Mouse (Mus musculus): Measurements from ENCODE around the gene Atr. TPM values are rescaled to one million over a fixed set of nuclear protein-coding genes. Genes with fewer than 3 reads are reported as not detected.
"Not testable (repeated sequence)": the region's sequence is repeated elsewhere in the genome, so short reads cannot be mapped to it uniquely, and the experiment has no call there.

Atr gene
- polyA plus RNA-seq, 1 experiment from 2014 or later = 17.3 TPM

- no peaks in the 10 kb centered on the region for H3K36me3 ChIP-seq (ENCODE audit: control insufficient read depth, insufficient read depth, low read length)
- 94% methylated on average over 2 of the region's 2 CpGs for WGBS
Observed at GRCm38 (mm10) chr9:95957611-95958010, 100.2 kb downstream of the Atr start.

DNA sequence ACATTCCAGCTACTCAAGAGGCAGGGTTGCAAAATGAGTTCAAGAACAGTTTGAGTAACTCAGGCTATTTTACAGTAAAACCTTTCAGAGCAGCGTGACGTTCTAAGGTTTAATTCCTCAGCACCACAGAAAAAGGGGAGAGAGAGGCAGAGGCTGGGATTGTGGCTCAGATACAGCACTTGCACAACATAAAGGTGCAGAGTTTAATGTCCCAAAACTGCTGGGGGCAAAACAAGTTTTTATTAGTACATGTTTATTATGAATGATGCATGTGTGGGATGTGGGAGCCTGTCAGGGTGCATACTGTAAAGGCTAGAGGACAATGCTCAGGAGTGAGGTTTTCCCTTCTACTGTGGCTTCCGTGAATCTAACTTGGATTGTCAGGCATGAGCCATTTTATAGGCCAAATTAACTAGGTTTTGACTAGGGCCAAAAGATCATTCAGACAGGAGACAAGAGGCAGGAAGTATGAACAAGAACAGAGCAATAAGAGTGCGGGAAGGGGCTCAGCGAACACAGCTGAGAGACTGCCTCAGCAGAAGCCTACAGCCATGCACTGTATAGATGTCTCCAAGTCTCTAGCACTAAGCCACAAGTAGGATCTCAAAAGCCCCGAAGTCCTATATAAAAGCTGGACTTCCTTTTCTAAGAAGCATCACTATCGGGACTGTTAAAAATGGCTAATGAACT is 100.8 kb downstream of the Atr start:
- WGBS = 96% methylated on average over 7 of the region's 7 CpGs
- ATAC-seq (ENCODE audit: low FRiP score, low TSS enrichment) = no peak
- Histone ChIP-seq H3K27ac (replicated peaks; ENCODE audit: low read depth, low read length) (no peak overlapping the region), H3K27me3 (ENCODE audit: control insufficient read depth, insufficient read depth, low read length) (no peaks in the 10 kb centered on the region), H3K4me2 (ENCODE audit: low read length) (no peak overlapping the region), H3K4me3 (replicated peaks; ENCODE audit: low read depth, low read length) (no peak overlapping the region), H3K36me3 (ENCODE audit: control insufficient read depth, insufficient read depth, low read length) (no peaks in the 10 kb centered on the region), H3K9ac (replicated peaks; ENCODE audit: low read length) (no peak overlapping the region), H3K4me1 (ENCODE audit: control insufficient read depth, insufficient read depth, low read length) (no peaks in the 10 kb centered on the region), H3K9me3 (ENCODE audit: control insufficient read depth, low read length) (no peaks in the 10 kb centered on the region)
- no peak for DNase-seq

More at GRCm38 (mm10) chr9:95957611-95958010, 100.2 kb downstream of the Atr start:
- H3K27me3 ChIP-seq (ENCODE audit: control insufficient read depth, insufficient read depth, low read length) = no peaks in the 10 kb centered on the region
- no peak overlapping the region for H3K27ac ChIP-seq (replicated peaks; ENCODE audit: low read depth, low read length)
- no peak overlapping the region for H3K4me3 ChIP-seq (replicated peaks; ENCODE audit: low read depth, low read length)
- DNase-seq = no peak
- no peak overlapping the region for H3K4me2 ChIP-seq (ENCODE audit: low read length)
- H3K9me3 ChIP-seq (ENCODE audit: control insufficient read depth, low read length) = no peaks in the 10 kb centered on the region
- H3K4me1 ChIP-seq (ENCODE audit: control insufficient read depth, insufficient read depth, low read length) = no peaks in the 10 kb centered on the region
- ATAC-seq (ENCODE audit: low FRiP score, low TSS enrichment) = no peak
- no peak overlapping the region for H3K9ac ChIP-seq (replicated peaks; ENCODE audit: low read length)

- ATAC-seq (ENCODE audit: low FRiP score, low TSS enrichment); H3K36me3 ChIP-seq (ENCODE audit: control insufficient read depth, insufficient read depth, low read length): not testable (repeated sequence)
- WGBS = 95% methylated on average over 2 of the region's 2 CpGs
Observed at GRCm38 (mm10) chr9:95958731-95959105, 101.3 kb downstream of the Atr start.

GRCm38 (mm10) chr9:95959246-95959645 is 101.8 kb downstream of the Atr start:
- no peak for ATAC-seq (ENCODE audit: low FRiP score, low TSS enrichment)
- 89% methylated on average over 6 of the region's 6 CpGs for WGBS

More at GRCm38 (mm10) chr9:95958731-95959105, 101.3 kb downstream of the Atr start:
- not testable (repeated sequence) for H3K4me2 ChIP-seq (ENCODE audit: low read length); H3K4me3 ChIP-seq (replicated peaks; ENCODE audit: low read depth, low read length); H3K27me3 ChIP-seq (ENCODE audit: control insufficient read depth, insufficient read depth, low read length); DNase-seq; H3K27ac ChIP-seq (replicated peaks; ENCODE audit: low read depth, low read length); H3K9ac ChIP-seq (replicated peaks; ENCODE audit: low read length); H3K9me3 ChIP-seq (ENCODE audit: control insufficient read depth, low read length); H3K4me1 ChIP-seq (ENCODE audit: control insufficient read depth, insufficient read depth, low read length)

GRCm38 (mm10) chr9:95959732-95960428 is 102.5 kb downstream of the Atr start:
- DNase-seq (no peak), ATAC-seq (ENCODE audit: low FRiP score, low TSS enrichment) (no peak)
- H3K9ac ChIP-seq (replicated peaks; ENCODE audit: low read length) = no peak overlapping the region
- H3K4me2 ChIP-seq (ENCODE audit: low read length) = no peak overlapping the region
- peaks cover 7% of the 10 kb centered on the region; the same call in 1 of the 2 replicates for H3K36me3 ChIP-seq (ENCODE audit: control insufficient read depth, insufficient read depth, low read length)
- H3K9me3 ChIP-seq (ENCODE audit: control insufficient read depth, low read length) = no peaks in the 10 kb centered on the region
- 95% methylated on average over 3 of the region's 3 CpGs for WGBS
- H3K4me1 ChIP-seq (ENCODE audit: control insufficient read depth, insufficient read depth, low read length) = no peaks in the 10 kb centered on the region
- no peak overlapping the region for H3K4me3 ChIP-seq (replicated peaks; ENCODE audit: low read depth, low read length)
- H3K27ac ChIP-seq (replicated peaks; ENCODE audit: low read depth, low read length) = no peak overlapping the region
- no peaks in the 10 kb centered on the region for H3K27me3 ChIP-seq (ENCODE audit: control insufficient read depth, insufficient read depth, low read length)

More at GRCm38 (mm10) chr9:95959246-95959645, 101.8 kb downstream of the Atr start:
- DNase-seq = no peak
- H3K4me1 ChIP-seq (ENCODE audit: control insufficient read depth, insufficient read depth, low read length) = no peaks in the 10 kb centered on the region
- no peak overlapping the region for H3K27ac ChIP-seq (replicated peaks; ENCODE audit: low read depth, low read length)
- no peak overlapping the region for H3K9ac ChIP-seq (replicated peaks; ENCODE audit: low read length)
- H3K4me2 ChIP-seq (ENCODE audit: low read length) = no peak overlapping the region
- H3K4me3 ChIP-seq (replicated peaks; ENCODE audit: low read depth, low read length) = no peak overlapping the region
- no peaks in the 10 kb centered on the region for H3K9me3 ChIP-seq (ENCODE audit: control insufficient read depth, low read length)
- H3K27me3 ChIP-seq (ENCODE audit: control insufficient read depth, insufficient read depth, low read length) = no peaks in the 10 kb centered on the region
- H3K36me3 ChIP-seq (ENCODE audit: control insufficient read depth, insufficient read depth, low read length) = peaks cover 4% of the 10 kb centered on the region; the same call in 1 of the 2 replicates

GRCm38 (mm10) chr9:95961058-95961457 is 103.7 kb downstream of the Atr start:
- ATAC-seq (ENCODE audit: low FRiP score, low TSS enrichment) = no peak
- no peak overlapping the region for H3K4me2 ChIP-seq (ENCODE audit: low read length)

DNA sequence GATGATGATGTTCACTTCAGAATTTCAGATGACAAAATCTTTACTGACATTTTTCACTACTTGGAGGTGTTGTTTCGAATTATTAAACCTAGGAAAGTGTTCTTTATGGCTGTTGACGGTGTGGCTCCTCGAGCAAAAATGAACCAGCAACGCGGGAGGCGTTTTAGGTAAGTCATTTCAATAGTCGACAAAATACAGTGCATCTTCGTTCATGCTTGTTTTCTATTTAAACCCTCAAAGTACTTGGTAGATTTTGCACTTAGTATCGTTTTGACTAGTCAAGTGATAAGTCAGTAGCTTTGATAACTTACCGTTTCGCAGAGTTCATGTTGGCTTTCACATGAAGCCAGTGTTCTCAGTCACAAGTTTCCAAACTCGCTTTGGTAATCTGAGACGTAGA is 106.6 kb downstream of the Atr start:
- 96% methylated on average over 13 of the region's 13 CpGs for WGBS

More at GRCm38 (mm10) chr9:95961058-95961457, 103.7 kb downstream of the Atr start:
- Histone ChIP-seq H3K27me3 (ENCODE audit: control insufficient read depth, insufficient read depth, low read length) (no peaks in the 10 kb centered on the region), H3K9ac (replicated peaks; ENCODE audit: low read length) (no peak overlapping the region), H3K36me3 (ENCODE audit: control insufficient read depth, insufficient read depth, low read length) (peaks cover 13% of the 10 kb centered on the region), H3K9me3 (ENCODE audit: control insufficient read depth, low read length) (no peaks in the 10 kb centered on the region), H3K4me1 (ENCODE audit: control insufficient read depth, insufficient read depth, low read length) (no peaks in the 10 kb centered on the region), H3K4me3 (replicated peaks; ENCODE audit: low read depth, low read length) (no peak overlapping the region), H3K27ac (replicated peaks; ENCODE audit: low read depth, low read length) (no peak overlapping the region)
- no peak for DNase-seq

DNA sequence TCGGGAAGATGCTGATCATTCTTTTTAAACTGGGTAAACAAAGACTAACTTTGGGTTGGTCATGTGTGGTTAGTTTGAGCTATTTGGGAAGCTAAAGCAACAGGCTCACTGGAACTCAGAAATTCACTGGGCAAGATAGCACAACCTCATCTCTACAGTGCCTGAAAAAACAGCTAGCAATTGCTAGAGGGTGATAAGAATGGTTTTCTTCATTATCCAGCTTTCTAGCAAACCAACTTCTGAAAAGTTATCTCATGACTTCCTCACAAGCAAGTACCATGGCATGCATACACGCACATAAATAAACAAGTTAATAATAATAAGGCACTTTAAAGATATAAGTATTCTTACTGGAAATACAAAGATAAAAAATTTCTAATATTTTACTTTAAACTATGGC is 120.9 kb downstream of the Atr start:
- 97% methylated on average over 2 of the region's 2 CpGs for WGBS

More for the DNA sequence above, 106.6 kb downstream of the Atr start:
- no peaks in the 10 kb centered on the region for H3K27me3 ChIP-seq (ENCODE audit: control insufficient read depth, insufficient read depth, low read length)
- no peak overlapping the region for H3K4me2 ChIP-seq (ENCODE audit: low read length)
- H3K36me3 ChIP-seq (ENCODE audit: control insufficient read depth, insufficient read depth, low read length) = peaks cover 31% of the 10 kb centered on the region
- no peaks in the 10 kb centered on the region for H3K9me3 ChIP-seq (ENCODE audit: control insufficient read depth, low read length)
- DNase-seq (no peak), ATAC-seq (ENCODE audit: low FRiP score, low TSS enrichment) (no peak)
- no peak overlapping the region for H3K9ac ChIP-seq (replicated peaks; ENCODE audit: low read length)
- no peak overlapping the region for H3K27ac ChIP-seq (replicated peaks; ENCODE audit: low read depth, low read length)
- H3K4me1 ChIP-seq (ENCODE audit: control insufficient read depth, insufficient read depth, low read length) = no peaks in the 10 kb centered on the region
- H3K4me3 ChIP-seq (replicated peaks; ENCODE audit: low read depth, low read length) = no peak overlapping the region

GRCm38 (mm10) chr9:95979896-95980295 is 122.5 kb downstream of the Atr start:
- H3K36me3 ChIP-seq (ENCODE audit: control insufficient read depth, insufficient read depth, low read length) = peaks cover 70% of the 10 kb centered on the region
- H3K9ac ChIP-seq (replicated peaks; ENCODE audit: low read length) = no peak overlapping the region

More for the DNA sequence above, 120.9 kb downstream of the Atr start:
- no peaks in the 10 kb centered on the region for H3K9me3 ChIP-seq (ENCODE audit: control insufficient read depth, low read length)
- H3K27me3 ChIP-seq (ENCODE audit: control insufficient read depth, insufficient read depth, low read length) = no peaks in the 10 kb centered on the region
- ATAC-seq (ENCODE audit: low FRiP score, low TSS enrichment) = no peak
- H3K4me3 ChIP-seq (replicated peaks; ENCODE audit: low read depth, low read length) = no peak overlapping the region
- no peak overlapping the region for H3K9ac ChIP-seq (replicated peaks; ENCODE audit: low read length)
- no peak for DNase-seq
- no peak overlapping the region for H3K27ac ChIP-seq (replicated peaks; ENCODE audit: low read depth, low read length)
- H3K4me1 ChIP-seq (ENCODE audit: control insufficient read depth, insufficient read depth, low read length) = no peaks in the 10 kb centered on the region
- peaks cover 71% of the 10 kb centered on the region for H3K36me3 ChIP-seq (ENCODE audit: control insufficient read depth, insufficient read depth, low read length)
- no peak overlapping the region for H3K4me2 ChIP-seq (ENCODE audit: low read length)

More at GRCm38 (mm10) chr9:95979896-95980295, 122.5 kb downstream of the Atr start:
- no peaks in the 10 kb centered on the region for H3K9me3 ChIP-seq (ENCODE audit: control insufficient read depth, low read length)
- H3K27me3 ChIP-seq (ENCODE audit: control insufficient read depth, insufficient read depth, low read length) = no peaks in the 10 kb centered on the region
- no peak overlapping the region for H3K4me3 ChIP-seq (replicated peaks; ENCODE audit: low read depth, low read length)
- DNase-seq (no peak), ATAC-seq (ENCODE audit: low FRiP score, low TSS enrichment) (no peak)
- no peaks in the 10 kb centered on the region for H3K4me1 ChIP-seq (ENCODE audit: control insufficient read depth, insufficient read depth, low read length)
- no peak overlapping the region for H3K4me2 ChIP-seq (ENCODE audit: low read length)
- WGBS = 88% methylated on average over 6 of the region's 6 CpGs
- no peak overlapping the region for H3K27ac ChIP-seq (replicated peaks; ENCODE audit: low read depth, low read length)
